Mouse (Mus musculus): ENCODE measurements around the gene Cacna1c. TPM values are rescaled to one million over a fixed set of nuclear protein-coding genes. Genes with fewer than 3 reads are reported as not detected.

Gene Cacna1c
- polyA plus RNA-seq, 1 experiment: 1.0 TPM

GRCm38 (mm10) chr6:118796393-118796792, 399.8 kb downstream of the Cacna1c start:
- Histone ChIP-seq H3K4me1 (ENCODE audit: control insufficient read depth, insufficient read depth, low read length) (no peaks in the 10 kb centered on the region), H3K4me3 (ENCODE audit: low read depth, low read length) (no peak overlapping the region), H3K27ac (ENCODE audit: insufficient read depth, low read length) (no peak overlapping the region), H3K27me3 (ENCODE audit: control insufficient read depth, insufficient read depth, low read length, poor library complexity, severe bottlenecking) (no peaks in the 10 kb centered on the region), H3K9ac (ENCODE audit: low read depth, poor library complexity, severe bottlenecking) (no peak overlapping the region), H3K36me3 (ENCODE audit: control insufficient read depth, insufficient read depth, low read length, poor library complexity, severe bottlenecking) (no peaks in the 10 kb centered on the region), H3K9me3 (replicated peaks; ENCODE audit: control insufficient read depth, insufficient read depth, low read length, poor library complexity, severe bottlenecking) (no peaks in the 10 kb centered on the region)
- no peak for TF ChIP-seq CTCF (IDR thresholded peaks at IDR 0.05; ENCODE audit: low read depth, low read length)
- TF ChIP-seq POLR2A (IDR thresholded peaks at IDR 0.05; ENCODE audit: insufficient read depth, low read length): no peak
- no peak for TF ChIP-seq EP300 (IDR thresholded peaks at IDR 0.05; ENCODE audit: insufficient read depth, low read depth, low read length)

- Histone ChIP-seq H3K36me3 (ENCODE audit: control insufficient read depth, insufficient read depth, low read length, poor library complexity, severe bottlenecking) (no peaks in the 10 kb centered on the region), H3K27ac (ENCODE audit: insufficient read depth, low read length) (no peak overlapping the region), H3K27me3 (ENCODE audit: control insufficient read depth, insufficient read depth, low read length, poor library complexity, severe bottlenecking) (no peaks in the 10 kb centered on the region), H3K4me1 (ENCODE audit: control insufficient read depth, insufficient read depth, low read length) (no peaks in the 10 kb centered on the region), H3K9ac (ENCODE audit: low read depth, poor library complexity, severe bottlenecking) (no peak overlapping the region), H3K4me3 (ENCODE audit: low read depth, low read length) (no peak overlapping the region), H3K9me3 (replicated peaks; ENCODE audit: control insufficient read depth, insufficient read depth, low read length, poor library complexity, severe bottlenecking) (no peaks in the 10 kb centered on the region)
- no peak for TF ChIP-seq POLR2A (IDR thresholded peaks at IDR 0.05; ENCODE audit: insufficient read depth, low read length)
- no peak for TF ChIP-seq EP300 (IDR thresholded peaks at IDR 0.05; ENCODE audit: insufficient read depth, low read depth, low read length)
- no peak for TF ChIP-seq CTCF (IDR thresholded peaks at IDR 0.05; ENCODE audit: low read depth, low read length)
Measured at GRCm38 (mm10) chr6:118795716-118796115, 400.5 kb downstream of the Cacna1c start.

GRCm38 (mm10) chr6:118791921-118792368, 404.3 kb downstream of the Cacna1c start:
- no peaks in the 10 kb centered on the region for H3K9me3 ChIP-seq (replicated peaks; ENCODE audit: control insufficient read depth, insufficient read depth, low read length, poor library complexity, severe bottlenecking)
- H3K4me1 ChIP-seq (ENCODE audit: control insufficient read depth, insufficient read depth, low read length): no peaks in the 10 kb centered on the region
- H3K9ac ChIP-seq (ENCODE audit: low read depth, poor library complexity, severe bottlenecking): no peak overlapping the region
- TF ChIP-seq CTCF (IDR thresholded peaks at IDR 0.05; ENCODE audit: low read depth, low read length): no peak
- no peak for TF ChIP-seq EP300 (IDR thresholded peaks at IDR 0.05; ENCODE audit: insufficient read depth, low read depth, low read length)
- no peak for TF ChIP-seq POLR2A (IDR thresholded peaks at IDR 0.05; ENCODE audit: insufficient read depth, low read length)
- H3K36me3 ChIP-seq (ENCODE audit: control insufficient read depth, insufficient read depth, low read length, poor library complexity, severe bottlenecking): no peaks in the 10 kb centered on the region
- no peaks in the 10 kb centered on the region for H3K27me3 ChIP-seq (ENCODE audit: control insufficient read depth, insufficient read depth, low read length, poor library complexity, severe bottlenecking)
- no peak overlapping the region for H3K27ac ChIP-seq (ENCODE audit: insufficient read depth, low read length)
- no peak overlapping the region for H3K4me3 ChIP-seq (ENCODE audit: low read depth, low read length)

GRCm38 (mm10) chr6:118787933-118788332, 408.3 kb downstream of the Cacna1c start:
- H3K9ac ChIP-seq (ENCODE audit: low read depth, poor library complexity, severe bottlenecking): no peak overlapping the region
- H3K27ac ChIP-seq (ENCODE audit: insufficient read depth, low read length): no peak overlapping the region
- no peaks in the 10 kb centered on the region for H3K27me3 ChIP-seq (ENCODE audit: control insufficient read depth, insufficient read depth, low read length, poor library complexity, severe bottlenecking)
- H3K4me1 ChIP-seq (ENCODE audit: control insufficient read depth, insufficient read depth, low read length): no peaks in the 10 kb centered on the region
- no peaks in the 10 kb centered on the region for H3K9me3 ChIP-seq (replicated peaks; ENCODE audit: control insufficient read depth, insufficient read depth, low read length, poor library complexity, severe bottlenecking)
- TF ChIP-seq EP300 (IDR thresholded peaks at IDR 0.05; ENCODE audit: insufficient read depth, low read depth, low read length) (no peak), POLR2A (IDR thresholded peaks at IDR 0.05; ENCODE audit: insufficient read depth, low read length) (no peak), CTCF (IDR thresholded peaks at IDR 0.05; ENCODE audit: low read depth, low read length) (no peak)
- H3K36me3 ChIP-seq (ENCODE audit: control insufficient read depth, insufficient read depth, low read length, poor library complexity, severe bottlenecking): no peaks in the 10 kb centered on the region
- no peak overlapping the region for H3K4me3 ChIP-seq (ENCODE audit: low read depth, low read length)

GRCm38 (mm10) chr6:118780280-118780679, 415.9 kb downstream of the Cacna1c start:
- Histone ChIP-seq H3K27ac (ENCODE audit: insufficient read depth, low read length) (no peak overlapping the region), H3K36me3 (ENCODE audit: control insufficient read depth, insufficient read depth, low read length, poor library complexity, severe bottlenecking) (no peaks in the 10 kb centered on the region), H3K4me3 (ENCODE audit: low read depth, low read length) (no peak overlapping the region), H3K9ac (ENCODE audit: low read depth, poor library complexity, severe bottlenecking) (no peak overlapping the region), H3K9me3 (replicated peaks; ENCODE audit: control insufficient read depth, insufficient read depth, low read length, poor library complexity, severe bottlenecking) (no peaks in the 10 kb centered on the region), H3K4me1 (ENCODE audit: control insufficient read depth, insufficient read depth, low read length) (no peaks in the 10 kb centered on the region), H3K27me3 (ENCODE audit: control insufficient read depth, insufficient read depth, low read length, poor library complexity, severe bottlenecking) (no peaks in the 10 kb centered on the region)
- TF ChIP-seq POLR2A (IDR thresholded peaks at IDR 0.05; ENCODE audit: insufficient read depth, low read length): no peak
- TF ChIP-seq CTCF (IDR thresholded peaks at IDR 0.05; ENCODE audit: low read depth, low read length): no peak
- no peak for TF ChIP-seq EP300 (IDR thresholded peaks at IDR 0.05; ENCODE audit: insufficient read depth, low read depth, low read length)

- no peaks in the 10 kb centered on the region for H3K36me3 ChIP-seq (ENCODE audit: control insufficient read depth, insufficient read depth, low read length, poor library complexity, severe bottlenecking)
- TF ChIP-seq CTCF (IDR thresholded peaks at IDR 0.05; ENCODE audit: low read depth, low read length): no peak
- no peak for TF ChIP-seq EP300 (IDR thresholded peaks at IDR 0.05; ENCODE audit: insufficient read depth, low read depth, low read length)
- TF ChIP-seq POLR2A (IDR thresholded peaks at IDR 0.05; ENCODE audit: insufficient read depth, low read length): no peak
- H3K4me1 ChIP-seq (ENCODE audit: control insufficient read depth, insufficient read depth, low read length): no peaks in the 10 kb centered on the region
- no peaks in the 10 kb centered on the region for H3K9me3 ChIP-seq (replicated peaks; ENCODE audit: control insufficient read depth, insufficient read depth, low read length, poor library complexity, severe bottlenecking)
- H3K4me3 ChIP-seq (ENCODE audit: low read depth, low read length): no peak overlapping the region
- no peak overlapping the region for H3K9ac ChIP-seq (ENCODE audit: low read depth, poor library complexity, severe bottlenecking)
- no peak overlapping the region for H3K27ac ChIP-seq (ENCODE audit: insufficient read depth, low read length)
- no peaks in the 10 kb centered on the region for H3K27me3 ChIP-seq (ENCODE audit: control insufficient read depth, insufficient read depth, low read length, poor library complexity, severe bottlenecking)
Measured at GRCm38 (mm10) chr6:118779201-118779600, 417.0 kb downstream of the Cacna1c start.

Measured in ES-Bruce4 (cell line).